Mouse (Mus musculus) lung, postnatal 0 days (tissue): ENCODE measurements around the gene Cep89.

Source experiments
- CTCF ChIP-seq: IDR thresholded peaks from 2 replicates; pipeline ENCODE4 v1.5.1; 2016; ENCODE audit warnings: antibody characterized with exemption, mild to moderate bottlenecking
- EP300 ChIP-seq: IDR thresholded peaks from 2 replicates; pipeline ENCODE4 v1.6.1; 2016; ENCODE audit warnings: antibody characterized with exemption, mild to moderate bottlenecking, control low read depth

DNA sequence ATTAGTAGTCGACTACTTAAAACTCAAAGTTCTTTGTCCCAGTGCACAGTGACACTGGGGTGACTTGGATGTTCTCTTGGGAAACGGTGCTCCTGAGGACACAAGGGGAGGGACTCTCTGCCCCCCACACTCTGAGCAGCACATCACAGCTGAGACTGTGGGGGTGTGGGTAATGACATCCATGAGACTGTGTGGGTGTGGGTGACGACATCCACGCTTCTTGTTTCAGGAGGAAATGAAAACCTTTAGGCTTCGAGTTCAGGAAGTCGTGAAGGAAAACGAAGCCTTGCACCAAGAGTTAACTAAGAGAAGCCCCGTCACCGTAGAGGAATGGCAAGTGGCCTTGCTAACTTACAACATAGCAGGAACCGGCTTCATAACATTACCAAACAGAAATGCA, 26.2 kb downstream of the Cep89 start:
- no peak for TF ChIP-seq CTCF
- TF ChIP-seq EP300, result no peak
